Mouse (Mus musculus): ENCODE data around the gene Gm40460. TPM values are rescaled to one million over a fixed set of nuclear protein-coding genes. Genes with fewer than 3 reads are reported as not detected.

Gm40460 gene
- total RNA-seq, 2 experiments from 2014 or later: not detected

Other genes with a start within 250 kb of the Gm40460 start
- gene Mob2, start 180.0 kb downstream of the Gm40460 start, total RNA-seq (2021): 10 to 100 TPM; 48.1 to 58.4 TPM
- gene Dusp8, start 145.2 kb downstream of the Gm40460 start, total RNA-seq (2021): 10 to 100 TPM in 1 of 2 experiments, 1 to 10 TPM in 1; 7.4 to 28.9 TPM
- gene Gm45618, start 120.3 kb downstream of the Gm40460 start, total RNA-seq (2021): not detected
- gene Gm39115, start 105.0 kb downstream of the Gm40460 start, total RNA-seq (2021): not detected
- gene Gm45337, start 96.5 kb downstream of the Gm40460 start, total RNA-seq (2021): not detected
- gene Gm29735, start 84.0 kb downstream of the Gm40460 start, total RNA-seq (2021): not detected
- gene Gm4553, start 75.3 kb downstream of the Gm40460 start, total RNA-seq (2021): not detected
- not detected for gene Krtap5-2, start 65.1 kb downstream of the Gm40460 start, total RNA-seq (2021)
- not detected for gene Gm10153, start 50.7 kb downstream of the Gm40460 start, total RNA-seq (2021)
- not detected for gene Krtap5-3, start 39.7 kb downstream of the Gm40460 start, total RNA-seq (2021)
- not detected for gene Gm7579, start 29.2 kb downstream of the Gm40460 start, total RNA-seq (2021)
- gene Krtap5-5, start 11.1 kb downstream of the Gm40460 start, total RNA-seq (2021): not detected
- not detected for gene Gm2431, start 17.3 kb upstream of the Gm40460 start, total RNA-seq (2021)
- not detected for gene Gm4559, start 33.3 kb upstream of the Gm40460 start, total RNA-seq (2021)
- not detected for gene Krtap5-1, start 56.0 kb upstream of the Gm40460 start, total RNA-seq (2021)
- gene Krtap5-4, start 62.5 kb upstream of the Gm40460 start, total RNA-seq (2021): not detected
- gene Ifitm10, start 132.7 kb upstream of the Gm40460 start, total RNA-seq (2021): 1 to 10 TPM; 3.0 to 4.4 TPM
- gene Gm49369, start 141.6 kb upstream of the Gm40460 start, total RNA-seq (2021): 1 to 10 TPM; 2.6 to 3.3 TPM
- gene Ctsd, start 147.0 kb upstream of the Gm40460 start, total RNA-seq (2021): 1,000 to 10,000 TPM in 1 of 2 experiments, 100 to 1,000 TPM in 1; 932 to 1,123 TPM
- not detected for gene Syt8, start 193.8 kb upstream of the Gm40460 start, total RNA-seq (2021)
- under 1 TPM; 0.50 to 0.89 TPM for gene Tnni2, start 200.7 kb upstream of the Gm40460 start, total RNA-seq (2021)
- 10 to 100 TPM; 16.8 to 23.1 TPM for gene Lsp1, start 219.7 kb upstream of the Gm40460 start, total RNA-seq (2021)

Measured in adrenal gland, postnatal 36 days (tissue).